Mouse (Mus musculus): ENCODE data around the gene Mdga1. TPM values are rescaled to one million over a fixed set of nuclear protein-coding genes. Genes with fewer than 3 reads are reported as not detected.

Mdga1 gene
- polyA plus RNA-seq, 1 experiment, result 10.9 TPM

- Histone ChIP-seq H3K27ac (ENCODE audit: insufficient read depth, low read length) (no peak overlapping the region), H3K4me1 (ENCODE audit: control insufficient read depth, insufficient read depth, low read length) (no peaks in the 10 kb centered on the region), H3K4me3 (ENCODE audit: insufficient read depth, low read length) (no peak overlapping the region)
- TF ChIP-seq POLR2A (IDR thresholded peaks at IDR 0.05; ENCODE audit: extremely low read depth, insufficient read depth, low read length), result no peak
- no peak for TF ChIP-seq CTCF (IDR thresholded peaks at IDR 0.05; ENCODE audit: extremely low read depth, insufficient read depth, low read length)
Measured at GRCm38 (mm10) chr17:29855702-29856580, 113.9 kb downstream of the Mdga1 start.

GRCm38 (mm10) chr17:29854835-29855234 lies 115.1 kb downstream of the Mdga1 start:
- Histone ChIP-seq H3K4me1 (ENCODE audit: control insufficient read depth, insufficient read depth, low read length) (no peaks in the 10 kb centered on the region), H3K4me3 (ENCODE audit: insufficient read depth, low read length) (no peak overlapping the region), H3K27ac (ENCODE audit: insufficient read depth, low read length) (no peak overlapping the region)
- TF ChIP-seq CTCF (IDR thresholded peaks at IDR 0.05; ENCODE audit: extremely low read depth, insufficient read depth, low read length), result no peak
- TF ChIP-seq POLR2A (IDR thresholded peaks at IDR 0.05; ENCODE audit: extremely low read depth, insufficient read depth, low read length), result no peak

- no peak overlapping the region for H3K4me3 ChIP-seq (ENCODE audit: insufficient read depth, low read length)
- no peaks in the 10 kb centered on the region for H3K4me1 ChIP-seq (ENCODE audit: control insufficient read depth, insufficient read depth, low read length)
- H3K27ac ChIP-seq (ENCODE audit: insufficient read depth, low read length), result no peak overlapping the region
- no peak for TF ChIP-seq POLR2A (IDR thresholded peaks at IDR 0.05; ENCODE audit: extremely low read depth, insufficient read depth, low read length)
- no peak for TF ChIP-seq CTCF (IDR thresholded peaks at IDR 0.05; ENCODE audit: extremely low read depth, insufficient read depth, low read length)
Measured at GRCm38 (mm10) chr17:29854388-29854787, 115.5 kb downstream of the Mdga1 start.

DNA sequence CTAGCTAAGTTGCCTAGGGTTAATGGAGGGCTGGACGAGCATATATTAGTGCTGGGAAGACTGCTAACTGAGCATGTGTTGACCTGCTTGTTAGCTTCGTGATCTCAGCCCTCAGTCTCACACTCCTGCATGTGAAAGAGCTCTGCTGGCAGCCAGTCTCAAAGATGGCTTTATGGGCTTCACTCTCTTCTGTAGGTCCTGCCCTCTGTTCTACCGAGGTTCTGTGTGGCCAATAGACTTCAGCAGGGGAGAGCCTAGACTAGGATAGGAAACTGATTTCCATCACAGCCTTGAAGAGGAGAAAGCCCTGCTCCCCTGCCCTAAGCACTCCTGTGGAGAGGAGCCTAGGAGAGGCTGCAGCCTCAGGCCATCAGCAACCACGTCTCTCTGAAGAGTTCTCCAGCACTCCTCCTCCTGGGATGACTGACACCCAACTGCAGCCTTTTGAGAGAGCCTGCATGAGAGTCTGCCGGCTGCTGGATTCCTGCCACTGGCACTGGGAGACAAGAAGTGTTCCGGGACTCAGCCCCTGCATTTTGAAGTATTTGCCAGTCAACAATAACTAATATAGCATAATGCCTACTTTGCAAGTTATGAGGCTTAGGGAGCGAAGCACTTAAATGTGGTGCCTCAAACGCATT lies 116.9 kb downstream of the Mdga1 start:
- no peak for TF ChIP-seq POLR2A (IDR thresholded peaks at IDR 0.05; ENCODE audit: extremely low read depth, insufficient read depth, low read length)
- no peak for TF ChIP-seq CTCF (IDR thresholded peaks at IDR 0.05; ENCODE audit: extremely low read depth, insufficient read depth, low read length)
- H3K27ac ChIP-seq (ENCODE audit: insufficient read depth, low read length), result no peak overlapping the region

DNA sequence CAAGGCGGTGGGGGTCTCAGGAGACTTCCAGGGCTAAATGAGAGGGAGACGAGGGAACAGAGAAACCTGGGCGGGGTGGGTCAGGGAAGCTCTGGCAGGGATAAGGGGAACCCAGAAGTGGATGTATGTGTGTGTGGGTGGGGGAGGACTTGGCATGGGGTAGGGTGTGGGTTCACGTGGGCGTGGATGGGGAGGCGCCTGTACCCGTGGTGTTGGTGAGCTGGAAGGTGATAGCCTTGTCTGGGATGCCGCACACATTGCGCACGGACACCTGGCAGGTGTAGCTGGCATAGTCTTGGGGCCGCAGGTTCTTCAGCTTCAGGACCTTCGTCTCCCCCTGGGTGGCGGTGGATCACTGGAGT lies 120.5 kb downstream of the Mdga1 start:
- no peak overlapping the region for H3K4me3 ChIP-seq (ENCODE audit: insufficient read depth, low read length)
- no peak overlapping the region for H3K27ac ChIP-seq (ENCODE audit: insufficient read depth, low read length)
- no peak for TF ChIP-seq CTCF (IDR thresholded peaks at IDR 0.05; ENCODE audit: extremely low read depth, insufficient read depth, low read length)
- TF ChIP-seq POLR2A (IDR thresholded peaks at IDR 0.05; ENCODE audit: extremely low read depth, insufficient read depth, low read length), result no peak
- H3K4me1 ChIP-seq (ENCODE audit: control insufficient read depth, insufficient read depth, low read length), result no peaks in the 10 kb centered on the region

More for the DNA sequence above, 116.9 kb downstream of the Mdga1 start:
- Histone ChIP-seq H3K4me1 (ENCODE audit: control insufficient read depth, insufficient read depth, low read length) (no peaks in the 10 kb centered on the region), H3K4me3 (ENCODE audit: insufficient read depth, low read length) (no peak overlapping the region)

- H3K27ac ChIP-seq (ENCODE audit: insufficient read depth, low read length), result no peak overlapping the region
- TF ChIP-seq POLR2A (IDR thresholded peaks at IDR 0.05; ENCODE audit: extremely low read depth, insufficient read depth, low read length), result no peak
- peak; percentile 80 for TF ChIP-seq CTCF (IDR thresholded peaks at IDR 0.05; ENCODE audit: extremely low read depth, insufficient read depth, low read length)
- no peaks in the 10 kb centered on the region for H3K4me1 ChIP-seq (ENCODE audit: control insufficient read depth, insufficient read depth, low read length)
- no peak overlapping the region for H3K4me3 ChIP-seq (ENCODE audit: insufficient read depth, low read length)
Measured at GRCm38 (mm10) chr17:29848793-29849435, 121.0 kb downstream of the Mdga1 start.

- no peak overlapping the region for H3K4me3 ChIP-seq (ENCODE audit: insufficient read depth, low read length)
- no peaks in the 10 kb centered on the region for H3K4me1 ChIP-seq (ENCODE audit: control insufficient read depth, insufficient read depth, low read length)
- no peak overlapping the region for H3K27ac ChIP-seq (ENCODE audit: insufficient read depth, low read length)
- TF ChIP-seq POLR2A (IDR thresholded peaks at IDR 0.05; ENCODE audit: extremely low read depth, insufficient read depth, low read length) (no peak), CTCF (IDR thresholded peaks at IDR 0.05; ENCODE audit: extremely low read depth, insufficient read depth, low read length) (no peak)
Measured at GRCm38 (mm10) chr17:29847291-29847690, 122.6 kb downstream of the Mdga1 start.

- Histone ChIP-seq H3K4me3 (ENCODE audit: insufficient read depth, low read length) (no peak overlapping the region), H3K27ac (ENCODE audit: insufficient read depth, low read length) (no peak overlapping the region), H3K4me1 (ENCODE audit: control insufficient read depth, insufficient read depth, low read length) (no peaks in the 10 kb centered on the region)
- TF ChIP-seq CTCF (IDR thresholded peaks at IDR 0.05; ENCODE audit: extremely low read depth, insufficient read depth, low read length), result no peak
- TF ChIP-seq POLR2A (IDR thresholded peaks at IDR 0.05; ENCODE audit: extremely low read depth, insufficient read depth, low read length), result no peak
Measured at GRCm38 (mm10) chr17:29846284-29846683, 123.6 kb downstream of the Mdga1 start.

- no peak overlapping the region for H3K4me3 ChIP-seq (ENCODE audit: insufficient read depth, low read length)
- TF ChIP-seq CTCF (IDR thresholded peaks at IDR 0.05; ENCODE audit: extremely low read depth, insufficient read depth, low read length), result no peak
- no peak overlapping the region for H3K27ac ChIP-seq (ENCODE audit: insufficient read depth, low read length)
- no peaks in the 10 kb centered on the region for H3K4me1 ChIP-seq (ENCODE audit: control insufficient read depth, insufficient read depth, low read length)
Measured at GRCm38 (mm10) chr17:29844949-29845348, 124.9 kb downstream of the Mdga1 start.

Measured in cortical plate, adult 2 months (tissue).